Mouse (Mus musculus): Measurements from ENCODE around the gene Zfp459. TPM values are rescaled to one million over a fixed set of nuclear protein-coding genes. Genes with fewer than 3 reads are reported as not detected.
"Not testable (repeated sequence)": the region's sequence is repeated elsewhere in the genome, so short reads cannot be mapped to it uniquely, and the experiment has no call there.

Zfp459 gene
- total RNA-seq, 1 experiment = 15.7 TPM

DNA sequence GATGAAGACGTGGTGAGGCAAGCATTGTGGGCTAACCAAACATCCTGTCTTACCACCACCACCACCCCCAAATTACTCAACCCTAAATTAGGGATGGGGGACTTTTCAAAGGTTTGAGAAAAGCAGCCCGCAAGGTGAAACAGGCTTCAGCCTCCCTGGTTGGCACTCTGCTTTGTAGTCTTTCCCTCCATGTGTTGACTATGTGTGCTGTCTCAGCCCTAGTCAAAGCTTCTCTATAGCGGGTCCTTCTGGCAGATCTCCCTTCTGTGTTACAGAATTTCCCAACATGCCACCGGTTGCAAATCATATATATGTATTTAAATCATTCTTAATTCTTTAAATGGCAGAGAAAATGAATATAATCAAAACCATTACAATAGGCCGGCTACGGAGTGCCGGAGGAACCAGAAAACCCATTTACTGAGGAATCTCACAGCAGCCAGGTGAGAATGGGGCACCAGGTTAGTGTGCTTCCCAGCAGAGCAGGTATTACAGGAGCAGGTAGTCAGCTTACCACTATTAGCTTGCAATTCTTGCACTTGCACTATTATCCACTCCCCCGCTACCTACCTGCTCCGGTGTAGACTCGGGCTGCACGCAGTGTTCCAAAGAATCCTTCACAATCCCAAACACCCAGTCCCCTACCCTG lies 536 bp downstream of the Zfp459 start:
- H3K36me3 ChIP-seq (ENCODE audit: control insufficient read depth, insufficient read depth, low read length, poor library complexity, severe bottlenecking) = peaks cover 3% of the 10 kb centered on the region; the same call in 1 of the 2 replicates

DNA sequence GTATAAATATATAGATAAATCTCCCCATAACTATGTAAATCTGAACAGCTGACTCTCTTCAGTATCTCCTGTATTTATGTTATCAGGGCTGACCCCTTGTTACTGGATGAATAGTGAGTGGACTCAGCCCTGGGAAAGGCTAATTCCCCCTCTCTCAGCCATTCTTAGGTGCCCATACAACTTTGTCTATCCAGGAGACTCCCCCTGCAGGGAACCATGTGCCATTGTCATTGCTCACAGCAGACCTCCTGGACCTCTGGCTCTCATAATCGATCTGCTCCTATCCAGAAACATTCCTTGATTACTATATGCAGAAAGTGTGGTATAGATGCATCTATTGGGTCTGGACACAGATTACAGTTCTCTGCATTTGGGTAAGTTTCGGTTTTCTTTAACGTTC lies 4.4 kb downstream of the Zfp459 start:
- TF ChIP-seq CHD2 (IDR thresholded peaks at IDR 0.05; ENCODE audit: low read depth, low read length) (no peak), ZC3H11A (IDR thresholded peaks at IDR 0.05; ENCODE audit: borderline replicate concordance, low read depth, low read length) (no peak), HCFC1 (IDR thresholded peaks at IDR 0.05; ENCODE audit: borderline replicate concordance, insufficient read depth, low read length) (no peak), MAFK (IDR thresholded peaks at IDR 0.05; ENCODE audit: insufficient read depth, low read depth, low read length) (no peak), ZNF384 (IDR thresholded peaks at IDR 0.05; ENCODE audit: low read depth, low read length) (no peak)
- 0 out of 4 replicates have a peak overlapping the region, but pooled peaks of 1 of the 2 experiments have one; percentile 5 for H3K4me3 ChIP-seq (ENCODE audit: insufficient read depth in 1 of 2, low read depth in 1 of 2, low read length in 2 of 2, poor library complexity in 1 of 2, severe bottlenecking in 1 of 2)
- H3K4me1 ChIP-seq (ENCODE audit: control insufficient read depth in 2 of 2, insufficient read depth in 2 of 2, low read length in 2 of 2, poor library complexity in 1 of 2) = peaks cover 2 to 4% of the 10 kb centered on the region in 2 experiments; a peak in 3 of 4 replicates
- no peak overlapping the region; the same call in 1 of the 2 replicates for H3K27ac ChIP-seq (ENCODE audit: insufficient read depth, low read depth, low read length, poor library complexity, severe bottlenecking)
- no peak for DNase-seq (ENCODE audit: low read depth, low spot score)
- in situ Hi-C loops (cut with MboI; ENCODE audit: low sequenced_read_pairs in 2 of 2, unreplicated experiment in 2 of 2) = no loop called here
- H3K9ac ChIP-seq (ENCODE audit: insufficient read depth, low read depth, low read length, poor library complexity, severe bottlenecking) = no peak overlapping the region
- H3K36me3 ChIP-seq (ENCODE audit: control insufficient read depth, insufficient read depth, low read length, poor library complexity, severe bottlenecking) = peaks cover 10% of the 10 kb centered on the region
- H3K9me3 ChIP-seq (ENCODE audit: control insufficient read depth, insufficient read depth, low read depth, low read length) = no peaks in the 10 kb centered on the region

More for the DNA sequence above, 536 bp downstream of the Zfp459 start:
- DNase-seq (ENCODE audit: low read depth, low spot score) = no peak
- peak overlapping the region; percentile 79 to 95 for H3K4me3 ChIP-seq (ENCODE audit: insufficient read depth in 1 of 2, low read depth in 1 of 2, low read length in 2 of 2, poor library complexity in 1 of 2, severe bottlenecking in 1 of 2)
- peak overlapping the region; percentile 88 for H3K27ac ChIP-seq (ENCODE audit: insufficient read depth, low read depth, low read length, poor library complexity, severe bottlenecking)
- in situ Hi-C loops (cut with MboI; ENCODE audit: low sequenced_read_pairs in 2 of 2, unreplicated experiment in 2 of 2) = no loop called here
- H3K4me1 ChIP-seq (ENCODE audit: control insufficient read depth in 2 of 2, insufficient read depth in 2 of 2, low read length in 2 of 2, poor library complexity in 1 of 2) = peaks cover 8 to 9% of the 10 kb centered on the region in 2 experiments
- peak overlapping the region; percentile 94 for H3K9ac ChIP-seq (ENCODE audit: insufficient read depth, low read depth, low read length, poor library complexity, severe bottlenecking)
- TF ChIP-seq ZC3H11A (IDR thresholded peaks at IDR 0.05; ENCODE audit: borderline replicate concordance, low read depth, low read length) (no peak), ZNF384 (IDR thresholded peaks at IDR 0.05; ENCODE audit: low read depth, low read length) (no peak), MAFK (IDR thresholded peaks at IDR 0.05; ENCODE audit: insufficient read depth, low read depth, low read length) (no peak), HCFC1 (IDR thresholded peaks at IDR 0.05; ENCODE audit: borderline replicate concordance, insufficient read depth, low read length) (no peak), CHD2 (IDR thresholded peaks at IDR 0.05; ENCODE audit: low read depth, low read length) (no peak)
- H3K9me3 ChIP-seq (ENCODE audit: control insufficient read depth, insufficient read depth, low read depth, low read length) = no peaks in the 10 kb centered on the region

- TF ChIP-seq ZC3H11A (IDR thresholded peaks at IDR 0.05; ENCODE audit: borderline replicate concordance, low read depth, low read length) (no peak), ZNF384 (IDR thresholded peaks at IDR 0.05; ENCODE audit: low read depth, low read length) (no peak), HCFC1 (IDR thresholded peaks at IDR 0.05; ENCODE audit: borderline replicate concordance, insufficient read depth, low read length) (no peak), CHD2 (IDR thresholded peaks at IDR 0.05; ENCODE audit: low read depth, low read length) (no peak), MAFK (IDR thresholded peaks at IDR 0.05; ENCODE audit: insufficient read depth, low read depth, low read length) (no peak)
- Histone ChIP-seq H3K9ac (ENCODE audit: insufficient read depth, low read depth, low read length, poor library complexity, severe bottlenecking) (peak overlapping the region; percentile 64; the same call in 1 of the 2 replicates), H3K4me1 (ENCODE audit: control insufficient read depth in 2 of 2, insufficient read depth in 2 of 2, low read length in 2 of 2, poor library complexity in 1 of 2) (peaks cover 2 to 4% of the 10 kb centered on the region in 2 experiments; a peak in 3 of 4 replicates), H3K27ac (ENCODE audit: insufficient read depth, low read depth, low read length, poor library complexity, severe bottlenecking) (peak overlapping the region; percentile 90), H3K4me3 (ENCODE audit: insufficient read depth in 1 of 2, low read depth in 1 of 2, low read length in 2 of 2, poor library complexity in 1 of 2, severe bottlenecking in 1 of 2) (peak overlapping the region; percentile 4 to 47; a peak in 3 of 4 replicates), H3K9me3 (ENCODE audit: control insufficient read depth, insufficient read depth, low read depth, low read length) (no peaks in the 10 kb centered on the region), H3K36me3 (ENCODE audit: control insufficient read depth, insufficient read depth, low read length, poor library complexity, severe bottlenecking) (peaks cover 14% of the 10 kb centered on the region)
- no peak for DNase-seq (ENCODE audit: low read depth, low spot score)
- in situ Hi-C loops (cut with MboI; ENCODE audit: low sequenced_read_pairs in 2 of 2, unreplicated experiment in 2 of 2) = no loop called here
These were observed 5.5 kb downstream of the Zfp459 start for GRCm38 (mm10) chr13:67415759-67416158.

DNA sequence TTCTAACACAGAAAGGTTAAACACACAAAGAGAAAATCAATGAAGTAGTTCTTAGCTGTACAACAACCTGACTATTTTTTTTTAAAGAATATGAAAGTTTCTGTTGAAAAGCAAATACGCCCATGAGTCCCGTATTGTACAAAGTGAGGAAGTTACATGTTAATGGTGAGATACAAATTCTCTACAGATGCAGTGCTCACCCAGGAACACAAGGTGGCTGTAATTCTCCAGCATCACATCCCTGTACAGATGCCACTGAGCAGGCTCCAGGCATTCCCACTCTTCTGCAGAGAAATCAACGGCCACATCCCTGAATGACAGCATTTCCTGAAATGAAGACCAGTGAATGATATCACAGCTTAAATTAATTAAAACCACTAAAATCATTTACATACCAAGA lies 7.6 kb downstream of the Zfp459 start:
- H3K9ac ChIP-seq (ENCODE audit: insufficient read depth, low read depth, low read length, poor library complexity, severe bottlenecking); in situ Hi-C loops (cut with MboI; ENCODE audit: low sequenced_read_pairs in 2 of 2, unreplicated experiment in 2 of 2); H3K9me3 ChIP-seq (ENCODE audit: control insufficient read depth, insufficient read depth, low read depth, low read length); H3K4me3 ChIP-seq (ENCODE audit: insufficient read depth in 1 of 2, low read depth in 1 of 2, low read length in 2 of 2, poor library complexity in 1 of 2, severe bottlenecking in 1 of 2); H3K4me1 ChIP-seq (ENCODE audit: control insufficient read depth in 2 of 2, insufficient read depth in 2 of 2, low read length in 2 of 2, poor library complexity in 1 of 2); DNase-seq (ENCODE audit: low read depth, low spot score); H3K27ac ChIP-seq (ENCODE audit: insufficient read depth, low read depth, low read length, poor library complexity, severe bottlenecking): not testable (repeated sequence)
- H3K36me3 ChIP-seq (ENCODE audit: control insufficient read depth, insufficient read depth, low read length, poor library complexity, severe bottlenecking) = peaks cover 14% of the 10 kb centered on the region

Measured in ES-E14 (cell line).